Mouse (Mus musculus) heart, postnatal 0 days (tissue): ENCODE measurements around the gene Mpnd. TPM values are rescaled to one million over a fixed set of nuclear protein-coding genes. Genes with fewer than 3 reads are reported as not detected.

Experiments
- ATAC-seq: fragments of 200-750 bp; cut with Nextera tagmentation; 2 replicates; pipeline ENCODE4 v1.8.0; 2017; ENCODE audit warnings: low read depth, moderate number of reproducible peaks, moderate library complexity; ENCODE audit not compliant: insufficient read depth
- DNase-seq: peaks from one replicate; pipeline ENCODE4 v3.0.0-alpha.2; 2016; ENCODE audit warnings: low spot score
- H3K27ac ChIP-seq: fragments of 300-500 bp; sonication (generic); 2 replicates; pipeline ENCODE4 v1.5.1; 2014; ENCODE audit warnings: low read depth, mild to moderate bottlenecking
- H3K27me3 ChIP-seq: fragments of 300-500 bp; sonication (generic); 2 replicates; pipeline ENCODE4 v1.6.1; 2014; ENCODE audit warnings: low read length, mixed read lengths; ENCODE audit not compliant: control insufficient read depth, insufficient read depth
- H3K36me3 ChIP-seq: fragments of 300-500 bp; sonication (generic); replicated peaks from 2 replicates; pipeline ENCODE4 v1.6.1; 2014; ENCODE audit warnings: low read length, mixed read lengths; ENCODE audit not compliant: control insufficient read depth, insufficient read depth
- H3K4me1 ChIP-seq: fragments of 300-500 bp; sonication (generic); 2 replicates; pipeline ENCODE4 v1.6.1; 2014; ENCODE audit warnings: antibody characterized with exemption; ENCODE audit not compliant: control insufficient read depth, insufficient read depth
- H3K4me2 ChIP-seq: fragments of 300-500 bp; sonication (generic); 2 replicates; pipeline ENCODE4 v1.6.1; 2014; ENCODE audit warnings: low read depth, mild to moderate bottlenecking, low read length, moderate library complexity
- H3K4me3 ChIP-seq: fragments of 300-500 bp; sonication (generic); 2 replicates; pipeline ENCODE4 v1.5.1; 2014; ENCODE audit warnings: low read depth, low read length
- H3K9ac ChIP-seq: fragments of 300-500 bp; sonication (generic); replicated peaks from 2 replicates; pipeline ENCODE4 v1.6.1; 2014; ENCODE audit warnings: low read depth, low read length, mixed read lengths
- H3K9me3 ChIP-seq: fragments of 300-500 bp; sonication (generic); replicated peaks from 2 replicates; pipeline ENCODE4 v1.6.1; 2016; ENCODE audit warnings: low read length; ENCODE audit not compliant: control insufficient read depth
- CTCF ChIP-seq: IDR thresholded peaks from 2 replicates; pipeline ENCODE4 v1.5.1; 2016; ENCODE audit warnings: antibody characterized with exemption, control low read depth, low read depth
- EP300 ChIP-seq: IDR thresholded peaks from 2 replicates; pipeline ENCODE4 v1.6.1; 2016; ENCODE audit warnings: antibody characterized with exemption, low read depth
- WGBS: fragments of 180-500 bp; shearing (Covaris S2); extraction: QIAGEN DNeasy Blood & Tissue Kit; methylation state at CpG from one replicate; pipeline ENCODE4 v1.1.7; 2014; 5-methylcytosine and 5-hydroxymethylcytosine counted together
- polyA plus RNA-seq: library from polyadenylated mRNA; unstranded; fragments of >200 nt; fragmentation: Nextera tagmentation; extraction: Ambion mirVana; gene quantifications from 2 replicates; pipeline ENCODE4 v1.2.1, GENCODE M21; 2015
- total RNA-seq: library from RNA; depleted of rRNA; stranded (reverse); fragments of >200 nt; gene quantifications from 2 replicates; pipeline ENCODE4 v1.2.3, GENCODE M21; 2014; ENCODE audit warnings: low replicate concordance

The Mpnd gene
- total and polyA plus RNA-seq, 2 experiments from 2014 or later = 42.9 to 100 TPM

DNA sequence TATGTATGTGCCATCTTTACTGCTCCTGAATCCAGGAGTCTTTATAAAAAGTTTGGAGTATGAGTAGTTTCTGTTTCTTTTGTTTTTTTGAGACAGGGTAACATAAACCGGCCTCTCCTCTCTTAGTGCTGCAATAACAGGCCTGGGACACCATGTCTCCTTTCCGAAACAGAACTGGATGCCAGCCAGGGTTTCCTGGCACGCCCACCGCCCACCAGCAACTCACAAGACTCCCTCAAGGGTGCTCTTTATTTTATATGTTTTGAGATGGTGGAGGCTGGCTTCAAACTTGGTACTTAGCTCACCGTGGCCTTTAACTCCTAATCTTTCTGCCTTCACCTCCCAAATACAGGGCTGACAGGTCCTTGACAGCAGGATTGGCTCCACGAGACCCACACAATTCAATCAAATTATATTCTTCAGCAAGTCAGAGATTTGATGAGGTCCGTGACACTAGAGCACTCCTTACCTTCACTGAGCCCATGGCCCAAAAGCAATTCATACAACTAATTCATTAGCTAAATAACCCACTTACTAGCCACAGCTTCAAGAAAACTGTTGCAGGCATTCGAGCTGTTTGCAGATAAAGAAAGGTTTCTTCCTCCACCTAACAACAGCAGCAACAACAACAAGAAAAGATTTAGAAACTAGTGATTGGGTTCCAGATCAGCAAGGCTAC is 33.2 kb downstream of the Mpnd start:
- ATAC-seq (no peak), DNase-seq (no peak)
- Histone ChIP-seq H3K4me3 (no peak overlapping the region), H3K27me3 (no peaks in the 10 kb centered on the region), H3K9ac (no peak overlapping the region), H3K36me3 (peaks cover 12% of the 10 kb centered on the region), H3K4me2 (no peak overlapping the region), H3K9me3 (no peaks in the 10 kb centered on the region), H3K27ac (no peak overlapping the region), H3K4me1 (peaks cover 19% of the 10 kb centered on the region)
- 72% methylated on average over 8 of the region's 8 CpGs for WGBS
- TF ChIP-seq CTCF (no peak), EP300 (no peak)

DNA sequence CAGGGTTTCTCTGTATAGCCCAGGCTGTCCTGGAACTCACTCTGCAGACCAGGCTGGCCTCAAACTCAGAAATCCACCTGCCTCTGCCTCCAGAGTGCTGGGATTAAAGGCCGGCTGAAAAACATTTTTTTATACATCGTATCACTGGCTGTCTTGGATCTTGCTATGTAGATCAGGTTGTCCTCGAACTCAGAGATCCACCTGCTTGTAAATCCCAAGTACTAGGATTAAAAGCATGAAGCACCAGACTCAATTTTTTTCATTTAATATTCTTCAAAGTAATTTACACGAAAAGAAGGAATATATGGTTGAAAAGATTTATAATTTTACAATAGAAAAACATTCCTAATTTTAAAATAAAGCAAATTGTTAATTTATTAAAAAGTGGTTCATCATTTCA is 33.8 kb downstream of the Mpnd start:
- ATAC-seq (no peak), DNase-seq (no peak)
- H3K27me3 ChIP-seq = no peaks in the 10 kb centered on the region
- peaks cover 19% of the 10 kb centered on the region for H3K4me1 ChIP-seq
- peaks cover 6% of the 10 kb centered on the region for H3K36me3 ChIP-seq
- no peak overlapping the region for H3K27ac ChIP-seq
- H3K9me3 ChIP-seq = no peaks in the 10 kb centered on the region
- 70% methylated on average over 4 of the region's 4 CpGs for WGBS
- no peak overlapping the region for H3K4me3 ChIP-seq
- TF ChIP-seq CTCF (no peak), EP300 (no peak)
- H3K9ac ChIP-seq = no peak overlapping the region
- no peak overlapping the region for H3K4me2 ChIP-seq

DNA sequence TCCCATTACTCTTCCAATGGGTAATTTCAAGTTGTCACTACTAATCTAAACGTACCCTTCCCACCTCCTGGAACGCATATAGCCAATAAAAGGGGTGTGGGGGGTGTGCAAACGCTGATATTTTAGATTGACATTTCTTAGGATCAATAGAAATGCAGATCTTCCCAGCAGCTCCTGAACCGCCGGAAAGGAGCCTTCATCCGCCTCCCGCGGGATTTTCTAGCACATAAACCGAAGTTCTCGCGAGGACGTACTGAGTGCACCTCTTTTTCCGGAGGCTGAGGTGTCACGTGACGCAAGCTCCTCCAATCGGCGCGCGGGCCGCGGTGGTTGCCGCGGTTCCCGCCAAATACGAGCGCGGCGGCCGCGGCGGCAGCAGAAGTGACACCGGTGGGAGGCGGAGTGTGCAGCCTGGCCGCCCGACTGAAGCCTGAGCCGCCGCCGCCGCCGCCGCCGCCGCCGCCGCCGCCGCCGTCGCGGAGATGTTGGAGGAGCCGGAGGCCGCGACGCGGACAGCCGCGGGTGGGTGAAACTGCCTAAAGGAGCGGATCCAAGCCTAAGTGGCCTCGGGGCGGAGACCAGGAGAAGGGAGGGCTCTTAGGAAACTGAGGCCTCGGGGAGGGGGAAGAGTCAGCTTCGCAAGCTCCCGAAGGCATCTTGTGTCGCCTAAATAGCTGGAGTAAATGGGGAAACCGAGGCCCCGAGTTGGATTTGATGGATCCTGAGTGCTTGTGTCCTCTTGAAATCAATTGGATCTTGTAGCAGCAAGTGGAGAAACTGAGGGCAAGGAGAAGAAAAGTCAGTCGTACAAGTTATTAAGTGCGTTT is 34.7 kb downstream of the Mpnd start, which contains the start of gene Chaf1a:
Chaf1a (plus strand) TSS at position 410 of the 827 bp plus-strand sequence.
- peaks cover 11% of the 10 kb centered on the region for H3K4me1 ChIP-seq
- peak within 1 kb of the TSS; percentile 88 for H3K4me3 ChIP-seq
- H3K27me3 ChIP-seq = no peaks in the 10 kb centered on the region
- peak within 1 kb of the TSS; percentile 58 for H3K27ac ChIP-seq
- ATAC-seq (peak; percentile 81), DNase-seq (peak; percentile 99)
- under 1% methylated on average over 56 of the region's 68 CpGs for WGBS
- peak within 1 kb of the TSS; percentile 96 for H3K4me2 ChIP-seq
- no peaks in the 10 kb centered on the region; the same call in 1 of the 2 replicates for H3K36me3 ChIP-seq
- peak within 1 kb of the TSS; percentile 79 for H3K9ac ChIP-seq
- no peaks in the 10 kb centered on the region for H3K9me3 ChIP-seq
- TF ChIP-seq EP300 = peak; percentile 35; the same call in 1 of the 2 replicates
- TF ChIP-seq CTCF = no peak

DNA sequence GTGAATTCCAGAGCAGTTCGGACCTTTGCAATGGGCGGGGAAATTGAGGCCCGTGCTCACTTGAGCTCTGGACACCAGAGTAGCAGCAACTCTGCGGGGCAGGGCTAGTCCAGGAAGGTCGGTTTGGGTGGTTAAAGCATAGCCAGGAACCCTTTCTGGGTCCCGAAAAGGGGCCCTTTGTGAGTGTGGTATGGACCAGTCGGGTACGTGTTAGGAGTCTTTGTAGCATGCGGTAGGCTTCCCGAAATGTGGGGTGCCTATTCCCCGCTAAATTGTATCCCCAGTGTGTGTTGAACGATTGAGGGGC is 35.3 kb downstream of the Mpnd start:
- no peak for DNase-seq
- Histone ChIP-seq H3K36me3 (no peaks in the 10 kb centered on the region; the same call in 1 of the 2 replicates), H3K27ac (peak overlapping the region; percentile 58), H3K4me3 (peak overlapping the region; percentile 88), H3K4me2 (peak overlapping the region; percentile 96), H3K9ac (peak overlapping the region; percentile 79), H3K27me3 (no peaks in the 10 kb centered on the region), H3K9me3 (no peaks in the 10 kb centered on the region), H3K4me1 (peaks cover 6% of the 10 kb centered on the region)
- under 1% methylated on average over 12 of the region's 12 CpGs for WGBS
- TF ChIP-seq EP300 (no peak), CTCF (no peak)
- ATAC-seq = no peak

DNA sequence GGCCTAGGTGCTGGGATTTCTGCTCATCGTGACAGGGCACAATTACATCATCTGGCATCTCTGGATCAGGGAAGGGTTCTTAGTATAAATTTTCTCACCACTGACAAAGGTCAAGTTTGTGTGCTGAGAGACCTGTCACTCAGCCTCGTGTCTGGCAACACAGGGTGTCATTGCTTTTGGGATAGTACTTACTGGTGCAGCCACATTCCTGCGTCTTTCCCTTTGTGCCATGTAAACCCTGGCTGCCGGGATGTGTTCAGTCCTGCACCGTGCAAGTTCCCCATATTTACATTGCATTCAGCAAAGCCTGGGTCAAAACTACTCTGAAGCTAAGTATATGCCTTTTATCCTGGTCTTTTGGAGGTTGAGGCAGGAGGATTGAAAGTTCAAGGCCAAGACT is 45.9 kb downstream of the Mpnd start:
- TF ChIP-seq CTCF (no peak), EP300 (no peak)
- no peak overlapping the region for H3K4me2 ChIP-seq
- H3K27me3 ChIP-seq = no peaks in the 10 kb centered on the region
- H3K4me1 ChIP-seq = no peaks in the 10 kb centered on the region
- H3K4me3 ChIP-seq = no peak overlapping the region
- 80% methylated on average over 5 of the region's 5 CpGs for WGBS
- ATAC-seq (no peak), DNase-seq (no peak)
- peaks cover 42% of the 10 kb centered on the region for H3K36me3 ChIP-seq
- no peak overlapping the region for H3K27ac ChIP-seq
- H3K9ac ChIP-seq = no peak overlapping the region
- H3K9me3 ChIP-seq = no peaks in the 10 kb centered on the region
